Mouse (Mus musculus) A20 (cell line): ENCODE data around the gene Tex46.

ENCODE experiments used
- DNase-seq: peaks from one replicate; pipeline ENCODE4 v3.0.0-alpha.2; 2011; ENCODE audit warnings: low read depth, low spot score

The Tex46 gene

DNA sequence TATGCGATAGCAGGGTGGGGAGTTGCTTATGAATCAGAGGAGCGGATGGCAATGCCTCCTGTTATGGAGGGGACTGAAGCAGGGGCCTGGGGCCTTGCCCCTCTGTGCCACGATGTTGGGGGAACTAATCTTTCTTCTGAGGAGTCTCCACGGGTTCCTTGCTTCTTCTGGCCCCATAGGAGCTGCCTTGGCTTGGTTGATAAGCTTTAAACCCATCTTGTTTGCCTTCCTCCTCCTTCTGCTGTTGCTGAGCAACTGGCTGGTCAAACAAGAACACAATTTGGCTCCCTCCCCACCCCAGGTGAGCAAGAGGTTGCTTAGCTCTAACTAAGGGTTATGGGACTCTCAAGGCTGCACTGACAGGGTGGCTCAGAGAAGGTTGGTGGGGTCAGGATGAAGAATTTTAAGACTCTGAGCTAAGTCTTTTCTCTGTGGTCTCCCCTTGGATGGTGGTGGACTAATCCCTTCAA is at the start of gene Tex46:
Gene Tex46 (plus strand): TSS at position 51 of the 470 bp plus-strand sequence.
- no peak for DNase-seq

DNA sequence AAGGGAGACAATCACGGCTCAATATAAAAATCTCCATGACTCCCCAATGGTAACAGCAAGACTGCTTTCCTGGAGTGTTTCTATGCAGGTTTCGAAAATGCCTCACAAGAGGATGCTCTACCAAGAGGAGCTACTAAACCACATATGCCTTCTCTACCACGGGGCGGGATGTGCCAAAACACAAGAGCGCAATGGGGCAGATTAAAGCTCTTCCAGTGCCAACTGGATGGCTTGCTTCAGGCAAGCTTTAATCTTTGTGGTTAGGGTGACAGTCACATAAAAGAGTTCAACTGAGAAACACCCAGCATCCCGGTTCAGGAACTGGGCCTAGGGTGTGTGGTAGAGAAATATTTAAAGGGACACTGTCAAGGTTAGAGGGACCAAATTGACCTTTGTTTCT is 47.5 kb upstream of the Tex46 start:
- DNase-seq: no peak

DNA sequence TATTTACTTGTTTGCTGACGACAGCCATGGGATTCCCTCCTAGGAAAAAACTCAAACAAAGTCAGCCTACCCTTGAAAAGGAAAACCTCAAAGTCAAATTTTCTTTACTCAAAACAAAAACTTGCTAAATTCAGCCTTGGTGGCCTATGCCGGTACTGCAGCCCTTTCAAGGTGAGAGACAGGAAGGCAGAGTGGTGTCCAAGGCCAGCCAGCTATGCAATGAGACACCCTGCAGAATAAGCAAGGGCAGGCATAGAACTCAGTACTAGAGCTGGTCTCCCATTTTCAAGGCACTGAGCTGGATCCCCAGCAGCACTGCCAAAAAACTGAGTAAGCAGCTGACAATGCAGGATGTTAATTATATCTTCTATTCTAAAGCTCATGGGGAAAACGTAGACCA is 41.6 kb upstream of the Tex46 start:
- peak; percentile 20 for DNase-seq

DNA sequence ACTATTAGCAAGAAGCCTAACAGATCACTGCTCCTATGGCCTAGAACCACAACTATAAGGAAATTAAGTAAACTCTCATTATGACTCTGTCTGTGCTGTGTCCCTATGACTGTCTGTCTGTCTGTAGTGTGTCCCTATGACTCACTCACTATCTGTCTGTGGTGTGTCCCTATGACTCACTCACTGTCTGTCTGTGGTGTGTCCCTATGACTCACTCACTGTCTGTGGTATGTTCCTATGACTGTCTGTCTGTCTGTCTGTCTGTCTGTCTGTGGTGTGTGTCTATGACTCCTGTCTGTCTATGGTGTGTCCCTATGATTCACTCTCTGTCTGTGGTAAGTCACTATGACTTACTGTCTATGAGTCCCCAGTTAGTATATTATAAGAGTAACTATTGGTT is 40.2 kb upstream of the Tex46 start:
- DNase-seq: no peak

DNA sequence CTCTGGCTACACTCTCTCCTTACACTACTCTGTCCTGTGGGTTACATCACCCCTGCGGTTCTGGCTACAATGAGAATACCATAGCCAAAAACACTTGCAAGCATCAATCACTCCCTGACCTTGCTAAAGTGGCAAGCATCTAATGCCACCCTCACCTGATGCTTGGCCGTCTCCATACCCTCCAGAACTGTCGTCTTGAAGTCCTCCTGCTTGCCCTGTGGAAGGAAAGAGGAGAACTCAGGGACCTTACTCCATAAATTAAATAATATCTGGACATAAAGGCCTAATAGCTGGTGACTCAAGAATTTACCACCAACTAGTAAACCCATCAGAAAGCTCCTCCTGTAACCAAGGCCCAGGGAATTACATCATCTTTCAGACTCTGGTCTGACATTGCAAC is 28.4 kb upstream of the Tex46 start:
- no peak for DNase-seq

DNA sequence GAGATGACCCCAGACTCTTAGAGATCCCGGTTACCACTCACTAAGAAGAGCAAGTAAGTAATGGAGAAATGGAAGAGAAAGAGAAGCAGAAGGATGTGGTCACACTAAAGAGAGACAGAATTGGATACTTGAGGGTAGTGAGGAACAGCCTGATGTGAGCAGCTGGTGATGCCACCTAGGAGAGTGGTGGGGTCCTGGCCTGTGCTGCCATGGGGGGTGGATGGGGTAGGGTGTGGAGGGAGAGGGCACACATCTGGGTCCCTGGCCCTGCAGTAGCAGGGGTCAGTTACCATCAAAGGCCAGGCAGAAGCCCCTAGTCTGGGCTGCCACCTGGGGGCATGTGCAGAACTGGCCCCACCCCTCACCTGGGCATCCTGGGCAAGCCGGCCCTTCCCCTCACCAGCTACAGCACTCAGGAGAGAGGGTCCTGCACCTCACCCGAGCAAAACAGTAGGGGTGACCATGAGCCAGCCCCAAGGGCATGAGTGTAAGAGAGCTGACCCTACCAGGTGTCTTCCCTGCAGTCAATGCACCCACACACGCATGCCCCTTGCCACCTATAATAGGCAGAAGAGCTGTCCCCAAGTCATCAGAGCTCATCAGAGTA is 22.9 kb upstream of the Tex46 start:
- DNase-seq: no peak

DNA sequence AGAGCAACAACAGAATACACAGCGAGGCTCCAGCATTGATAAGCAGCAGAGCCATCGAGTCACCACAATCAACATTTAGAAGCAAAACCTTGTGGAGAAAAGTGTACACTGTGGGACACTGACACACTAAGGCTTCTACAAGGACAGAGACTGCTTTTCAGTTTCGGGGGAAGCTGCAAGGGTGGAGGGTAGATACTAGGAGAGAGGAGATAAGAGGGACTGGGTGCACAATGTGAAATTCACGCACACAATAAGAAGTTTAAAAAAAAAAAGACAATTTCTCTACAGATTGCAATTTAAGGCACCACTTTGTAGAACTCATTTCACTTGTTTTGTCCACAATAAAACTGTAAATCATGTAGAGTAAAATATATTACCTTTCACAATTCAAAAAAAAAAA is 22.2 kb upstream of the Tex46 start:
- DNase-seq: no peak

DNA sequence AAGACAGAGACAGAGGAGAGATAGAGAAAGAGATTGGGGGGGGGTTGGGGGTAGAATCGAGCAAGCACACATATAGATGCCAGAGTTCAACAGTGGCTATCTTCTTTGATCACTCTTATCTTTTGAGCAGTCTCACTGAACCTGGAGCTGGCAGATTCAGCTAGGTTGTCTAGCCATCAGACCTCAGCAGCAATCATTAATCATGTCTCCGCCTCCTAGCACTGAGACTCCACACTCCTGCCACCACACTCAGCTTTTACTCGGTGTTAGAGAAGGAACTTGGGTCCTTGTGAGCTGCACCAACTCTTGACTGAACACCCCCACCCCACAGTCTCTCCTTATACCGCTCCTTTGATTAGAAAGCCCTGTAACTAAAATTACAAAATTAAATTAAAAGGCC is 18.1 kb upstream of the Tex46 start:
- DNase-seq: no peak

DNA sequence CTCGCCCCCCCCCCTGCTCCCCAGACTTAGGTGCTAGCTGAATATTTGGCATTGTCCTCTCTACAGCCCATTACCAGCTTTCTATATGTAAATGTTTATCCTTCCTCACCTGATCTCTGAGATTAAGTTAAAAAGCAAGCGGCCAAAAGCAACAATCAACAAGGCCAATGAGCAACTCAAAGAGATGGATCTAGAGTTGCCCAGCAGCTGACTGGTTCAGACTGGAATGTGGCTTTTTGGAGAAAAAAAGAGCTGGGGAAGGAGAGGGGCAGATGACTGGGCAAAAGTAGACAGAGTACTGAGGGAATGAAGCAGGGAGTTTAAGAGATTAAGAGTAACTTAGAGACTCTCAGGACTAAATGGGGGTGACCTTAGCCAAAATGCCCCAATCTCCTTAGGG is 16.2 kb upstream of the Tex46 start:
- no peak for DNase-seq

DNA sequence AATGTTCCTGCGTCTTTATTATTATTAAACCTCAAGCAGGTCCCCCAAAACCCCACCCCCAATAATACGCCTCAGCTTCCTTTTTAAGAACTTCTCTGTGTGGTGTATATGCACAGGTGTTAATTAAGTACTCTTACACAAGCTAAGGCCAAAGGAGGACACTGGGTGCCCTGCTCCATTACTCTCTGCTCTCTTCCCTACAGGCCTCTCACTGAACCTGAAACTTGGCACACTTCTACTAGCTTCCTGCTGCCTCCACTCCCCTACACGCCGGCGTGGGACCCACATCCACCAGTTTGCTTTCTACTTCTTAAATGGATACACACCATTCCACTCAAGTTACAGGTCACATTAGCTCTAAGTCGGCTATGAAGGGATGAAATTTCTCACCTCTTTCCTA is 15.0 kb upstream of the Tex46 start:
- DNase-seq: peak; percentile 39

DNA sequence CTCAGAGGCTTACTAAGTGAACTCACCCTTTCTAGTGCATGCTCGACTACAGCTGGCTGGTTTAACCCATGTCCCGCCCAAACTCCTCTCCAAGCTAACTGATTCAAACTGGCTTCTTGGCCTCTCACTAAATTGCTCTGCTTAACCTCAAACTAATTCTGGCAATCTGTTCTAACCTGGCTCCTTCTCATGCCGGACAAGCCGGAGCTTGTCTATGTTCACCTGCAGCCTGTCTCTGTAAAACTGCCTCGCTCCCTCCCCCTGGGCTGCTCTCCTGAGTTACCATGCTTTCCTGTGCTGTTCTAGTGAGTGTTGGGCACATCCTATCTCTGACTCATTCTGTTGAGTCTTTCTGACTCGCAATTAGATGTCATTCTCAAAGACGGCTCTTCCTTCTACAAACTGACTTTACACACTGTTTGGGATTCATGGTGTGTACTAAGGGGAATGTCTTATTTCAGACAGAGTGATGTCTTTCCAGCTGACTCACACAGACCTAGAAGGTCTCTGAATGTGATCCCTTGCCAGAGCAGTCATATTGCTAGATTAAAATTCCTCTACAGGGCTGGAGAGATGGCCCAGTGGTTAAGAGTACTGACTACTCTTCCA is 11.9 kb upstream of the Tex46 start:
- no peak for DNase-seq

DNA sequence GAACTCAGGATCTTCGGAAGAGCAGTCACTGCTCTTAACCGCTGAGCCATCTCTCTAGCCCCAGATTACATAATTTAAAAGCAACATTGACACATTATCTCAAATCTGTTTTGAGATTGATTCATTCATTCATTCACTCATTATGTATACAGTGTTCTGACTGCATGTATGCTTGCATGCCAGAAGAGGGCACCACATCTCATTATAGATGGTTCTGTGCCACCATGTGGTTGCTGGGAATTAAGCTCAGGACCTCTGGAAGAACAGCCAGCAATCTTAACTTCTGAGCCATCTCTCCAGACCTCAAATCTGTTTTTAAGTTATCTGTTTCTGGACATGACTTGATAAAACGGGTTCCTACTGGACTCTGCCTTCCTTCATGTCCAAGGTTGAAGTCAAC is 10.4 kb upstream of the Tex46 start:
- no peak for DNase-seq

DNA sequence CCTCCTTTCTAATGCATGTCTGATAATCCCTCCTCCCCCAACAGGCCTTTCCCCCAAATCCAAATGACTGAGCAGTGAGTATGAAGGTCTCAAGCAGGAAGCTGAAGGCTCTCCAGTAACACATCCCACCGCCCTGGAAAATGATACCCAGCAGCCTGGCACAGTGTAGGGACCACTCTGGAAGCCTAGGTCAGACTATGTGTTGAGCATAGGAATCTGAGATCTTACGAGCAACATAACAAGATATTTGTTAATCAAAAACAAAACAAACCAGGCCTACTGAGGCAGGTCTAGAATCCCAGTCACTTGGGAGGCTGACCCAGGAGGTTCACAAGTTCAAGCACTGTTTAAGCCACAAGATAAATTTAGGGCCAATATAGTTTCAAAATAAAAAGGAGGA is 9.7 kb upstream of the Tex46 start:
- DNase-seq: no peak

DNA sequence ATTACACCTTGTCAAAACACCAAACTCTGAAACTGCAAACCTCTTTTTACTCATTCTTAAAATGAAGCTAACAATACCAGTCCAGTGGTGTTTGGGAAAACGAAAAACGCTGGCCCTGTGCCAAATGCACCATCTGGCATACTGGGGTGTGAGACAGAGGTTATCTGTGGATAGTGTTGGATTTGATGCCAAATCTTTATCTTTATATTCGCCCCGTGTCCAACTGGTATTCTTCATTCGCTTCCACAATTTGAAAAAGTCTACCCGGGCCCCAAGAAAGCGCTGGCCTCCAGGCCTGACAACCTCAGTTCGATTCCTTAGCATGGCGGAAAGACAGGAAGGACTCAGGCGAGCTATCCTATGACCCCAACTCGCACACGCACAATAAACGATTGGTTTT is 8.8 kb upstream of the Tex46 start:
- peak; percentile 68 for DNase-seq

DNA sequence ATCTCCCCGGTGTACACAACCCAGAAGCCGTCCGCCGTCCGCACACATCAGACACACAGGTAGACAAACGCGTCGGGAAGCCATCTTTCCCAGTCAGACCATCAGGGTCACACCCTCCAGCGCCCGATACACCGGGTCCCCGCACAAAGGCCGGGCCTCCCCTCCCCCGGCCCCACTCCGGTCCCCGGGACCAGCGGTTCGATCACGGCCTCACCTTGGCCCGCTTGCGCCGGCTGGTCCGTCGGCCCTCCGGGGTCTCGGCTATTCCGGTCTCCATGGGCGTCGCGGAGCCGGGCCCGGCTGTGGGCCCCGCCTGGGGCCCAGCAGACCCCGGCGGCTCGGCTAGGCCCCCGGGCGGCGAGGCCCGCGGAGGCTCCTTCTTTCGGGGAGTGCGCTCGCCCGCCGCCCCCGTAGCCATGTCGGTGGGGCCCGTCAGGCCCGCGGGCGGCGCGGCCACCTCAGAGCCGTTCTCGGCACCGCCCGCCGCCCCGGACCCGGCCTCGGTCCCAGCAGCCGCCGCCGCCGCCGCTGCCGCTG is 8.2 kb upstream of the Tex46 start:
- DNase-seq: peak; percentile 74

DNA sequence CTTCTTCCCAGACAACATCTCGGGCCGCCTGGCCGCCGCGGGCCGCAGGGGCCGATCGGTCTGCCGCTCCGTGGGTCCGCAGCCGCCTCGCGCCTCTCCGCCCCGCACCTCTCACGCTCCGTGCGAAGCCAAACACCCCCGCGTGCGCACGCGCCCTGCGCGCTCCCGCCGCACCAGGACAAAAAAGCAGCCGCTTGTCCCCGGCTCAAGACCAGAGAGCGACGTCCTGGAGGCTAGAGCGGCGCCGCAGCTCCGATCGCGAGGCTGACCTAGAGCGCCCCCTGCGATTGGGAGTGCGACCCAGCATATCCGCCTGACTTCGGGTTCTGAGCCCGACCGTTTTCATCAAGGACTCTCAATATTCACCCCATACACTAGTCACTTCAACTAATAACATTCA is 7.7 kb upstream of the Tex46 start, which contains the start of gene Kdm1a:
Gene Kdm1a (minus strand): TSS at position 156 of the 400 bp plus-strand sequence.
- peak; percentile 96 for DNase-seq

DNA sequence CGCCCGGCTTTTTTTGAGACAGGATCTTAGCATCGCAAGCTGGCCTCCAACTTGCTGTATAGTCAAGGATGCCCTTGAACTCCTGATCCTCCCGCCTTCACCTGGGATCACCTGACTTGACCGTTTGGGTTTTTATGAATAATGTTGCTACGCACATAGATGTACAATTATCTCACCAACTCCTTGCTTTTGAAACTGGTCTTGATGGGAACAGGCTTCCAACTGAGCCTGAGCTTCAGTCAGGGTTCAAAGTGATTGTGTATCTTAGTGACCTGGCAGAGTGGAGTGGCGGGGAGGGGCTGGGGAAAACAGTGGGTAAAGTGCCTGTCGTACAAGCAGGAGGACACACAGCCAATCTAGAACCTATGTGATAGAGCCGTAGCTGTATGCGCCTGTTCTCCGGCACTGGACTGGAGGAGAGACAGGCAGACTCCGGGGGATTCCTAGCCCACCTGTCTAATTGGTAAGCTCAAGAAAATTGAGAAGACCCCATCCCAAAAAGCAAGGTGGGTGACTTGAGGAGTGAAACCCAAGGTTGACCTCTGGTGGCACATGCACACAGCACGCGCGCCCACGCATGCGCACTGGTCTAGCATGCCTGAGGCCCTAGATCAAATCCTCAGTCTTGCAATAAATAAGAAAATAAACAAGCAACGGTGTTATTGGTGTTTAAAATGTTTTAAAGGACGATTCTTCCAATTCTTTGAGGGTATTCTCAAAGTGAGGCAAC is 4.3 kb upstream of the Tex46 start:
- DNase-seq: no peak

DNA sequence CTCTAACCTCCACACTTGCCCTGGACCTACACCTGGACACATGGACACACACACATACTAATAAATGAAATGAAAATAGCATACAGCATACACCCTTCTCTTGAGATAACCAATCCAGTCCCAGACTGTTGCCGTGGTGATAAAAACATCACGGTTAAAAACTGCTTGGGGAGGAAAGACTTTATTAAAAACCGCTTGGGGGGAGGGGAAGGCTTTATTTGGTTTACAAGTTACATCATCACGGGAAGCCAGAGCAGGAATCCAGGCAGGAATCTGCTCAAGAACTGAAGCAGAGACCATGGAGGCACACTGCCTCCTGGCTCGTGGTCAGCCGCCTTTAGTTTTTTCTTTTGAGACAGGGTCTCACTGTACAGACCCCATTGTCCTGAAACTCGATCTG is 3.4 kb downstream of the Tex46 start:
- no peak for DNase-seq

DNA sequence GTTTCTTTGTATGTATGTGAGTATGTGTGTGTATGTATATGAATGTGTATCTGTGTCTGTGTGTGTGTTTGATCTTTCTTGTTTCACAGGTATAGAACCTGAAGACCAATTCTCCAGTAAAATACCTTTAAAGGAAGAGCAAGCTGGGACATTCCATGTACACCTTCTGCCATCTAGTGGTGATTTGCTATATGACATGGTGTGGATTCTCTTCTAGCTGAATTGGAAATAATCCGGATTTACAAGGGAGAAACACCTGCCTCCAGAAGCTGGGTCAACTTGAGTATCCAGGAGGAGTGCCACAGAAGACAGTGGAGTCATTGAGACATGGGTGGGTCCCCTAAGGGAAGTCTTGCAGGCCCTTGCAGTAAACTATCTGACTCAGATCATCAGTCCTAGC is 11.1 kb downstream of the Tex46 start:
- DNase-seq: peak; percentile 52

DNA sequence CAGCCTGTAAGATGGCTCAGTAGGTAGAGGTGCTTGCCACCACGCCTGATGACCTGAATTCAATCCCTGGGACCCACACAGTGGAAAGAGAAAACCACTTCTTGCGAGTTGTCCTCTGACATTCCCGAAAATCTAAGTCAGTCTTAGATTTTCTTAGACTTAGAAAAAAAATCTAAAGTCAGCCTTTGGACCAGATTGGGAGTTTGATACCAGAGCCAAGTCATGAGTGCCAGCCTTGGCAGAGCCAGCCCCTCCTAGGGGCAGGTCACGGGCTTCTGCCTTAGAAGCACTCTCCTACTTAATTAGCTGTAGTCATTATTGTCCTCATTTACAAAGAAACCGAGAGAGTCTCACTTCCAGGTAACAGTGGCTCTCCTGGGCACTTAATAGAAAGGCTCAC is 11.7 kb downstream of the Tex46 start:
- DNase-seq: no peak

DNA sequence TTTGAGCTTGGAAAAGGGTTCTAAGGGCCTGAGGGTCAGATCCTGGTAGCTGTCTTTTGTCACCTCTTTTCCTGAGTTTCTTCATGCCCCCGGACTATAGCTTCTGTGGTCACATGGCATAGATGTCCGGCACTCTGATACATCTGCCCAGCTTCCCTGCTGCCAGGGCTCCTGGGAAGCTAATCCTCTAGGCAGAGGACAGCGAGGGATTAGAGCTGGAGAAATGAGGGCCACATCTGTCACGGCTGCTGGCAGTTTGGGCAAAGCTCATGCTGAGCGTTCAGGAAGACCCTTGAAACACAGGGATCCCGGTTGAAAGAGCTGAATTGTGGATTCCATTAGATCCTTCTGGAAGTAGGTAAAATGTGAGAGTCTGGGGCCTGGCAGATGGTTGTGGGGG is 12.2 kb downstream of the Tex46 start, which contains the start of gene Lactbl1:
Gene Lactbl1 (plus strand): TSS at position 234 of the 400 bp plus-strand sequence.
- DNase-seq: no peak

DNA sequence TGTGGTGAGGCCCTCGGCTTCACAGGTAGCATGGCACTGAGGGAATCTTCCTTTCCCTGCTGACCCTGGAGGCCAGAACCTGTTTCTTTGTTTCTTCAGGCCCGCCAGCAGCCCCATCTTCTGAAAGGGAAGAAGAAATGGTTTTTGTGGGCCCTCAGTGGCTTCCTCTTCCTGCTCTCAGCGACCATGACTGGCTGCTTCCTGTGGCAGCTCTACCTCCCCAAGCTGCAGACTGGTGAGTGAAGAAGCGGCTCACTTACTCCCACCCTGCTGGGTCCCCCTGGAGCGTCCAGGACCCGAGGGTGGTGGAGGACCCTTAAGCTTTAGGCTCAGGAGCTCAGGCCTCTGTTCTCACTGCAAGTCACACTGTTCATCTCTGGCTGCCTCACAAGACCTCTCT is 16.4 kb downstream of the Tex46 start:
- peak; percentile 26 for DNase-seq
